Mouse (Mus musculus) spleen, adult 10 weeks (tissue): ENCODE measurements around the gene Nr2c1. TPM values are rescaled to one million over a fixed set of nuclear protein-coding genes. Genes with fewer than 3 reads are reported as not detected.

Experiments used
- polyA plus RNA-seq: library from polyadenylated mRNA; stranded (reverse); fragments of 350-450 nt; fragmentation: Illumina TruSeq; extraction: RNeasy Lipid Tissue Mini Kit (QIAGEN cat#74804); gene quantifications from one replicate; pipeline ENCODE4 v1.2.3, GENCODE M21; 2015; ENCODE audit warnings: low replicate concordance; ENCODE audit not compliant: insufficient read depth

Gene Nr2c1
- 8.8 TPM for polyA plus RNA-seq

GRCm38 (mm10) chr10:94147756-94148531 lies at the start of gene Nr2c1:
Gene Nr2c1, plus strand, starts transcription at chr10:94148023.

GRCm38 (mm10) chr10:94198482-94199405 lies 50.9 kb downstream of the Nr2c1 start, which contains the start of gene Ndufa12:
Gene Ndufa12, plus strand, starts transcription at chr10:94198720.

Other genes with a start within 250 kb of the Nr2c1 start
- 14.8 TPM for gene Vezt, start 112.2 kb upstream of the Nr2c1 start, polyA plus RNA-seq
- gene Fgd6, start 112.0 kb upstream of the Nr2c1 start, polyA plus RNA-seq, result 15.3 TPM
- 81.9 TPM for gene Ndufa12, start 50.7 kb downstream of the Nr2c1 start, polyA plus RNA-seq
- not detected for gene Gm4792, start 150.7 kb downstream of the Nr2c1 start, polyA plus RNA-seq
- gene Tmcc3, start 163.9 kb downstream of the Nr2c1 start, polyA plus RNA-seq, result 19.5 TPM